ENCODE assay signal across 26 mouse cellular contexts in the genomic region with DNA sequence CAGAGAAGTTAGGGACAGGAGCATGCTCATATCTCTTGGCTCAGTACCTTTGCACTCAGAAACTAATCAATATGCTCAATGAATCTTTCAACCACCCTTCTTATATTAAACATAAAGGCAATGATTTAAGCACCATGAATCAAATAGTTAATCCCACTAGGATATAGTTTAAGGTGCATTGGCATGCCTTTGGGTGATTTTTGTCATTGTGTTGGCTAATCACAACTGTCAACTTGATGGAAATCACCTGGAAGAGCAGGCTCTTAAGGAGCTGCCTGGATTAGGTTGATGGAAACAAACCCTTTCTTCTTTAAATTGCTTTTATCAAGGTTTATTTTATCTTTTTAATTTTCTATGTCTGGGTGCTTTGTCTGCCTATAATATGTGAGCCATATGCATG.
"Had no signal": no experiment of that assay in that cellular context is flagged by ENCODE, and none has a peak within 500 bp of the region (broad histone marks: within the 10 kb centered on the region; RNA-seq: fewer than 3 reads in every experiment).

No protein-coding gene starts in this region.

- DNase-seq: gastrocnemius, postnatal 14 days; gastrocnemius, postnatal 36 days; heart, adult 2 months; heart, postnatal 14 days; heart, postnatal 36 days; kidney, adult 11 months; kidney, adult 2 months; kidney, adult 9 months; kidney, postnatal 14 days; kidney, postnatal 36 days; layer of hippocampus, adult 9-11 months; layer of hippocampus, postnatal 36 days; left cerebral cortex, postnatal 4 days had no signal

- H3K27me3 ChIP-seq: heart, embryonic 13.5 days; heart, embryonic 15.5 days; hindbrain, embryonic 13.5 days; hindbrain, embryonic 15.5 days; kidney, embryonic 15.5 days; limb, embryonic 13.5 days; limb, embryonic 15.5 days; liver, embryonic 12.5 days had no signal

- H3K4me3 ChIP-seq: heart, adult 2 months; heart, embryonic 13.5 days; heart, embryonic 15.5 days; hindbrain, embryonic 13.5 days; hindbrain, embryonic 15.5 days; kidney, embryonic 15.5 days; limb, embryonic 13.5 days; limb, embryonic 15.5 days; liver, embryonic 12.5 days had no signal

- H3K4me2 ChIP-seq: heart, embryonic 11.5 days; heart, embryonic 13.5 days; heart, embryonic 15.5 days; hindbrain, embryonic 13.5 days; hindbrain, embryonic 15.5 days; kidney, embryonic 15.5 days; limb, embryonic 13.5 days; limb, embryonic 15.5 days; liver, embryonic 12.5 days had no signal

- H3K27ac ChIP-seq: heart, adult 2 months; heart, embryonic 13.5 days; heart, embryonic 15.5 days; hindbrain, embryonic 13.5 days; hindbrain, embryonic 15.5 days; hindbrain, postnatal 0 days; kidney, embryonic 15.5 days; kidney, postnatal 0 days; limb, embryonic 13.5 days; limb, embryonic 15.5 days; liver, embryonic 12.5 days; liver, embryonic 14.5 days had no signal

- H3K4me1 ChIP-seq: heart, embryonic 15.5 days; hindbrain, embryonic 13.5 days; hindbrain, embryonic 15.5 days; liver, embryonic 12.5 days had no signal

- H3K9ac ChIP-seq: heart, embryonic 13.5 days; heart, embryonic 15.5 days; hindbrain, embryonic 13.5 days; hindbrain, embryonic 15.5 days; kidney, embryonic 15.5 days; limb, embryonic 13.5 days; limb, embryonic 15.5 days; liver, embryonic 12.5 days; liver, embryonic 14.5 days had no signal

- ATAC-seq: hindbrain, postnatal 0 days; intestine, embryonic 16.5 days; liver, embryonic 12.5 days had no signal

- H3K36me3 ChIP-seq: heart, embryonic 13.5 days; heart, embryonic 15.5 days; hindbrain, embryonic 13.5 days; hindbrain, embryonic 15.5 days; kidney, embryonic 15.5 days; limb, embryonic 13.5 days; limb, embryonic 15.5 days; liver, embryonic 12.5 days had no signal

- H3K9me3 ChIP-seq: heart, embryonic 13.5 days; heart, embryonic 15.5 days; hindbrain, embryonic 13.5 days; hindbrain, embryonic 15.5 days; kidney, embryonic 15.5 days; limb, embryonic 13.5 days; limb, embryonic 15.5 days; liver, embryonic 12.5 days had no signal
